Mouse (Mus musculus): ENCODE measurements around the gene Cyb561. TPM values are rescaled to one million over a fixed set of nuclear protein-coding genes. Genes with fewer than 3 reads are reported as not detected.

The Cyb561 gene
- 30.8 and 41.4 TPM in 2 replicates for polyA plus RNA-seq (2015; fragmentation: Nextera tagmentation; extraction: Ambion mirVana)

- Histone ChIP-seq H3K4me2 (ENCODE audit: low read length) (no peak within 1 kb of the TSS), H3K9me3 (ENCODE audit: control insufficient read depth, low read length) (no peaks in the 10 kb centered on the region), H3K4me1 (replicated peaks; ENCODE audit: control insufficient read depth, insufficient read depth, low read length) (no peaks in the 10 kb centered on the region), H3K9ac (replicated peaks; ENCODE audit: low read depth, low read length) (no peak within 1 kb of the TSS), H3K4me3 (replicated peaks; ENCODE audit: low read length) (no peak within 1 kb of the TSS), H3K27me3 (replicated peaks; ENCODE audit: control insufficient read depth, insufficient read depth, low read length) (no peaks in the 10 kb centered on the region), H3K36me3 (ENCODE audit: control insufficient read depth, insufficient read depth) (no peaks in the 10 kb centered on the region), H3K27ac (ENCODE audit: low read length) (no peak within 1 kb of the TSS)
- ATAC-seq: no peak
- WGBS: 79% methylated on average over 10 of the region's 12 CpGs
These were observed at the start of gene Cyb561 for GRCm38 (mm10) chr11:105952911-105953386. TSS of gene Cyb561 (minus strand) at chr11:105953336.

GRCm38 (mm10) chr11:106001718-106002117 is 48.6 kb upstream of the Cyb561 start:
- H3K4me2 ChIP-seq (ENCODE audit: low read length): no peak overlapping the region
- H3K27me3 ChIP-seq (replicated peaks; ENCODE audit: control insufficient read depth, insufficient read depth, low read length): no peaks in the 10 kb centered on the region
- ATAC-seq: no peak
- H3K9me3 ChIP-seq (ENCODE audit: control insufficient read depth, low read length): no peaks in the 10 kb centered on the region
- no peaks in the 10 kb centered on the region for H3K36me3 ChIP-seq (ENCODE audit: control insufficient read depth, insufficient read depth)
- 0 out of 2 replicates have a peak, but pooled peaks cover 3% of the 10 kb centered on the region for H3K4me1 ChIP-seq (replicated peaks; ENCODE audit: control insufficient read depth, insufficient read depth, low read length)
- H3K27ac ChIP-seq (ENCODE audit: low read length): no peak overlapping the region
- H3K4me3 ChIP-seq (replicated peaks; ENCODE audit: low read length): no peak overlapping the region
- WGBS: 56% methylated on average over 4 of the region's 4 CpGs
- H3K9ac ChIP-seq (replicated peaks; ENCODE audit: low read depth, low read length): no peak overlapping the region

GRCm38 (mm10) chr11:106000062-106000461 is 46.9 kb upstream of the Cyb561 start:
- no peaks in the 10 kb centered on the region for H3K4me1 ChIP-seq (replicated peaks; ENCODE audit: control insufficient read depth, insufficient read depth, low read length)
- ATAC-seq: no peak
- no peak overlapping the region for H3K4me3 ChIP-seq (replicated peaks; ENCODE audit: low read length)
- H3K36me3 ChIP-seq (ENCODE audit: control insufficient read depth, insufficient read depth): no peaks in the 10 kb centered on the region
- H3K27ac ChIP-seq (ENCODE audit: low read length): no peak overlapping the region
- no peak overlapping the region for H3K4me2 ChIP-seq (ENCODE audit: low read length)
- 94% methylated on average over 6 of the region's 6 CpGs for WGBS
- H3K27me3 ChIP-seq (replicated peaks; ENCODE audit: control insufficient read depth, insufficient read depth, low read length): no peaks in the 10 kb centered on the region
- H3K9me3 ChIP-seq (ENCODE audit: control insufficient read depth, low read length): no peaks in the 10 kb centered on the region
- H3K9ac ChIP-seq (replicated peaks; ENCODE audit: low read depth, low read length): no peak overlapping the region

- Histone ChIP-seq H3K4me2 (ENCODE audit: low read length) (no peak within 1 kb of the TSS), H3K9me3 (ENCODE audit: control insufficient read depth, low read length) (no peaks in the 10 kb centered on the region), H3K9ac (replicated peaks; ENCODE audit: low read depth, low read length) (no peak within 1 kb of the TSS), H3K27me3 (replicated peaks; ENCODE audit: control insufficient read depth, insufficient read depth, low read length) (no peaks in the 10 kb centered on the region), H3K27ac (ENCODE audit: low read length) (no peak within 1 kb of the TSS), H3K4me1 (replicated peaks; ENCODE audit: control insufficient read depth, insufficient read depth, low read length) (no peaks in the 10 kb centered on the region), H3K36me3 (ENCODE audit: control insufficient read depth, insufficient read depth) (no peaks in the 10 kb centered on the region), H3K4me3 (replicated peaks; ENCODE audit: low read length) (no peak within 1 kb of the TSS)
- no peak for ATAC-seq
- 98% methylated on average over 3 of the region's 3 CpGs for WGBS
These were observed 41.2 kb upstream of the Cyb561 start, which contains the start of gene Ace3 for GRCm38 (mm10) chr11:105994375-105994774. TSS of gene Ace3 (plus strand) at chr11:105994675.

- WGBS: 54% methylated on average over 2 of the region's 2 CpGs
- H3K4me2 ChIP-seq (ENCODE audit: low read length): no peak overlapping the region
- H3K4me1 ChIP-seq (replicated peaks; ENCODE audit: control insufficient read depth, insufficient read depth, low read length): no peaks in the 10 kb centered on the region
- H3K4me3 ChIP-seq (replicated peaks; ENCODE audit: low read length): no peak overlapping the region
- H3K27me3 ChIP-seq (replicated peaks; ENCODE audit: control insufficient read depth, insufficient read depth, low read length): no peaks in the 10 kb centered on the region
- H3K9ac ChIP-seq (replicated peaks; ENCODE audit: low read depth, low read length): no peak overlapping the region
- ATAC-seq: no peak
- no peak overlapping the region for H3K27ac ChIP-seq (ENCODE audit: low read length)
- H3K36me3 ChIP-seq (ENCODE audit: control insufficient read depth, insufficient read depth): no peaks in the 10 kb centered on the region
- H3K9me3 ChIP-seq (ENCODE audit: control insufficient read depth, low read length): no peaks in the 10 kb centered on the region
These were observed 37.1 kb upstream of the Cyb561 start for GRCm38 (mm10) chr11:105990231-105990630.

- WGBS: 86% methylated on average over 6 of the region's 6 CpGs
- no peaks in the 10 kb centered on the region for H3K9me3 ChIP-seq (ENCODE audit: control insufficient read depth, low read length)
- no peak overlapping the region for H3K9ac ChIP-seq (replicated peaks; ENCODE audit: low read depth, low read length)
- H3K4me3 ChIP-seq (replicated peaks; ENCODE audit: low read length): no peak overlapping the region
- H3K36me3 ChIP-seq (ENCODE audit: control insufficient read depth, insufficient read depth): no peaks in the 10 kb centered on the region
- H3K4me2 ChIP-seq (ENCODE audit: low read length): no peak overlapping the region
- no peaks in the 10 kb centered on the region for H3K4me1 ChIP-seq (replicated peaks; ENCODE audit: control insufficient read depth, insufficient read depth, low read length)
- no peaks in the 10 kb centered on the region for H3K27me3 ChIP-seq (replicated peaks; ENCODE audit: control insufficient read depth, insufficient read depth, low read length)
- ATAC-seq: no peak
- H3K27ac ChIP-seq (ENCODE audit: low read length): no peak overlapping the region
These were observed 36.3 kb upstream of the Cyb561 start for GRCm38 (mm10) chr11:105989446-105989845.

- Histone ChIP-seq H3K4me1 (replicated peaks; ENCODE audit: control insufficient read depth, insufficient read depth, low read length) (no peaks in the 10 kb centered on the region), H3K27me3 (replicated peaks; ENCODE audit: control insufficient read depth, insufficient read depth, low read length) (no peaks in the 10 kb centered on the region), H3K36me3 (ENCODE audit: control insufficient read depth, insufficient read depth) (no peaks in the 10 kb centered on the region), H3K9ac (replicated peaks; ENCODE audit: low read depth, low read length) (no peak overlapping the region), H3K9me3 (ENCODE audit: control insufficient read depth, low read length) (no peaks in the 10 kb centered on the region), H3K4me3 (replicated peaks; ENCODE audit: low read length) (no peak overlapping the region), H3K27ac (ENCODE audit: low read length) (no peak overlapping the region), H3K4me2 (ENCODE audit: low read length) (no peak overlapping the region)
- WGBS: 58% methylated on average over 6 of the region's 6 CpGs
- ATAC-seq: no peak
These were observed 34.3 kb upstream of the Cyb561 start for GRCm38 (mm10) chr11:105987446-105987845.

GRCm38 (mm10) chr11:105984452-105984851 is 31.3 kb upstream of the Cyb561 start:
- no peaks in the 10 kb centered on the region for H3K4me1 ChIP-seq (replicated peaks; ENCODE audit: control insufficient read depth, insufficient read depth, low read length)
- WGBS: 58% methylated on average over 4 of the region's 4 CpGs

GRCm38 (mm10) chr11:105978634-105979033 is 25.5 kb upstream of the Cyb561 start:
- 73% methylated on average over 5 of the region's 5 CpGs for WGBS
- Histone ChIP-seq H3K27ac (ENCODE audit: low read length) (no peak overlapping the region), H3K4me3 (replicated peaks; ENCODE audit: low read length) (no peak overlapping the region), H3K4me1 (replicated peaks; ENCODE audit: control insufficient read depth, insufficient read depth, low read length) (no peaks in the 10 kb centered on the region), H3K9me3 (ENCODE audit: control insufficient read depth, low read length) (no peaks in the 10 kb centered on the region), H3K27me3 (replicated peaks; ENCODE audit: control insufficient read depth, insufficient read depth, low read length) (no peaks in the 10 kb centered on the region), H3K9ac (replicated peaks; ENCODE audit: low read depth, low read length) (no peak overlapping the region), H3K4me2 (ENCODE audit: low read length) (no peak overlapping the region), H3K36me3 (ENCODE audit: control insufficient read depth, insufficient read depth) (no peaks in the 10 kb centered on the region)
- no peak for ATAC-seq

More at GRCm38 (mm10) chr11:105984452-105984851, 31.3 kb upstream of the Cyb561 start:
- Histone ChIP-seq H3K4me3 (replicated peaks; ENCODE audit: low read length) (no peak overlapping the region), H3K4me2 (ENCODE audit: low read length) (no peak overlapping the region), H3K27me3 (replicated peaks; ENCODE audit: control insufficient read depth, insufficient read depth, low read length) (no peaks in the 10 kb centered on the region), H3K27ac (ENCODE audit: low read length) (no peak overlapping the region), H3K9me3 (ENCODE audit: control insufficient read depth, low read length) (no peaks in the 10 kb centered on the region), H3K9ac (replicated peaks; ENCODE audit: low read depth, low read length) (no peak overlapping the region), H3K36me3 (ENCODE audit: control insufficient read depth, insufficient read depth) (no peaks in the 10 kb centered on the region)
- ATAC-seq: no peak

GRCm38 (mm10) chr11:105978232-105978631 is 25.1 kb upstream of the Cyb561 start:
- no peaks in the 10 kb centered on the region for H3K9me3 ChIP-seq (ENCODE audit: control insufficient read depth, low read length)
- no peak overlapping the region for H3K4me3 ChIP-seq (replicated peaks; ENCODE audit: low read length)
- no peak overlapping the region for H3K4me2 ChIP-seq (ENCODE audit: low read length)
- H3K4me1 ChIP-seq (replicated peaks; ENCODE audit: control insufficient read depth, insufficient read depth, low read length): no peaks in the 10 kb centered on the region
- no peak overlapping the region for H3K27ac ChIP-seq (ENCODE audit: low read length)
- no peak for ATAC-seq
- 86% methylated on average over 2 of the region's 2 CpGs for WGBS
- H3K9ac ChIP-seq (replicated peaks; ENCODE audit: low read depth, low read length): no peak overlapping the region
- H3K27me3 ChIP-seq (replicated peaks; ENCODE audit: control insufficient read depth, insufficient read depth, low read length): no peaks in the 10 kb centered on the region
- H3K36me3 ChIP-seq (ENCODE audit: control insufficient read depth, insufficient read depth): no peaks in the 10 kb centered on the region
